Mouse (Mus musculus): ENCODE data around the gene Gadd45gip1. TPM values are rescaled to one million over a fixed set of nuclear protein-coding genes. Genes with fewer than 3 reads are reported as not detected.
"Not testable (repeated sequence)": the region's sequence is repeated elsewhere in the genome, so short reads cannot be mapped to it uniquely, and the experiment has no call there.

The Gadd45gip1 gene
- total RNA-seq, 2 experiments from 2014 or later, result 39.2 to 40.0 TPM

GRCm38 (mm10) chr8:84797256-84797797, 34.0 kb upstream of the Gadd45gip1 start:
- DNase-seq, result no peak

DNA sequence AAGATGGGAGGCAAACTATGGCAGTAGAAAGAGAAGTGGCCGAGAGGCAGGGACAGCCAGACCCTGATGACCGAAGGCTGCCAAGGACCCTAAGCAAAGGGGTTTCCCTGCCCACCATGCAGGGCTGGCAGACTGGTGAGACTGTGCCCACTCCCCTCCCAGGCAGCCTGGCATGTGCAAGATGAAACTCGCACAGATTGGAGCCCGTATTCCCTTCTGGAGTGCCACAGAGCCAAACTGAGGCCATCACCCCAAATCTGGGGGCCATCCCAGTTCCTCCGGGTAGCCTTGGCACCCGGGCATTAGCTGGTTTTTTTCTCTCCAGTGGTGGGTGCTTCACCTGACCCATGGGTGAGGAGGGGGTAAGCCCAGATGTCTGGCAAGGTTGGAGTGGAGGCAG, 33.4 kb upstream of the Gadd45gip1 start:
- DNase-seq, result no peak

DNA sequence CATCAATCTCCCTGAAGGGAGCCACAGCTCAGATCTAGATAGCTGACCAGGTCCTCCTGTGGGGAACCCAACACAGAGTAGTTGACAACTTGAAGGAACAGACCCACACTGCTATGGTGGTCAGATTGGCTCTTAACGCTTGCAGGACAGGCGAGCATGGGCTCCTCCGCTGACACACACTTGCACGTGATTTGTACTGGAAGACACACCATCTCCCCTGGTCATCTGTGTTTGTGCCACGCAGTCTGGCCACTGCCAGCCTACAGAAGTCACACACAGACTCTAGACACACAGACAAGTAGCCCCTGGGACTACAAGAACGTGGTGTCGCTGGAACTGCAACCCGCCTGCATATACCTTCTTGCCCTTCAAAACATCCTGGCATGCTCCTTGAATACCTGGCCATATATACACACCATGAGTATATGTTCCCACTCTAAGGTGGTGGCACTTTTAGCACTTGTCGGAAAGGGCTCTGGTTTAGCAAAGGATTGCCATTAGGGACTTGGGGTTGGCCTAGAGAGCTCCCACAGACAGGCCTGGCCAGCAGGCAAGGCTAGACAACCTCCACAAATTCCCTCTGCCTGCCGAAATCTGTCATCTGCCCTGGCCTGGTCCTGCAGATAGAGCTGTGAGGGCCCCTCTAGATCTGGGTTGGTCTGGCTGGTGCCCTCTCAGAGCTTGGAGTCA, 32.7 kb upstream of the Gadd45gip1 start:
- DNase-seq, result no peak

DNA sequence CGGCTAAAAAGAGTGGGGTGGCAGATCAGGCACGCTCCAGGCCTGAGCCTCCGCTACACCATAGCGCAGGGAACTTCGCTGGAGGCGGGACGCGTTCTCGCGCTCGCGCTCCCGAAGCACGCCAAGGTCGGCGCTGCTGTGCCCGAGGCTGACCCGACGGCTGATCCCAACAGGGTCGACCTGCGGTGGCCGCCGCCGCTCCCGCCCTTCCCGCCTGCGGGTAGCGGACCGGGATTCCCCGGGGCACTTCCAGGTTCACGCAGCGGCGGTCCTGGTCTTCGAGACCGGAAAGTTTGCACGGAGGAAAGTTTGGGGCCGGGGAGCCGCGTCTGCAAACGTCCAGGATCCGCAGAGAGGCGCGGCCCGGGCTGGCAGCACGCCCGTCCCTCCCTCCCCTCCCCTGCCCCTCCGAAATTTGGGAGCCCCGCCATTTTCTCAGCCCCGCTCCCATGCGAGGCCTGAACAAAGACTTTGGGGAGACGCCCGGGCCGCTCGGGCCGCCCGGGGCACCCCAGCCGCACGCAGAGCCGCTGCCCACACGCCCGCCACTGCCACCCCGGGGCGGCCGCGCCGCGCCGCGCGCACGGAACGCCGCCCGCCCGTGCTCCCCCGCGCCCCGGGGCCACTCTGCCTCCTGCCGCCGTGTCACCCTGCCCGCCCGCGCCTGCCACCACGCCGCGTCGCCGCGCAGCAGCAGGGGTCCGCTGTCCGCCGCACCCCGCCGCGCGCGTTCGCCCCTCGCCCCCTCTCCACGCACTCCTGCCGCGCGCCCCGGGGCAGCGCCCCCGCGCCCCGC, 32.0 kb upstream of the Gadd45gip1 start:
- DNase-seq, result peak; percentile 81

- DNase-seq, result peak; percentile 82
Measured at GRCm38 (mm10) chr8:84799999-84800831, 31.1 kb upstream of the Gadd45gip1 start, which contains the start of gene Nfix. Nfix (minus strand) TSS chr8:84800344.

DNA sequence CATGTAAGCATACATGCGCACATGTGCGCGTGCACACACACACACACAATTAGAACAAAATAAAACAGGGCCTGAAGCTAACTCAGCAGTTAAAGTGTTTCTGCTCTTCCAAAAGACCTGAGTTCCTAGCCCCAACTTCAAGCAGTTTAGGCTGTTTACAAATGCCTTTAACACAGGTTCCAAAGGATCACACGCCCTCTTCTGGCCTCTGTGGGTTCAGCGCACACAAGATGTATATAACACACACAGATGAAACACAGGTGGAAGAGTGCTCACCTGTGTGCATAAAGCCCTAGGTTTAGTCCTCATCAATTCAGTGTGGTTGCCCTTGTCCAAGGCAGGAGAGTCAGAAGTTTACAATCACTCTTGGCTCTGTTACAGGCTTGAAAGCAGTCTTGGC, 25.3 kb upstream of the Gadd45gip1 start:
- no peak for DNase-seq

DNA sequence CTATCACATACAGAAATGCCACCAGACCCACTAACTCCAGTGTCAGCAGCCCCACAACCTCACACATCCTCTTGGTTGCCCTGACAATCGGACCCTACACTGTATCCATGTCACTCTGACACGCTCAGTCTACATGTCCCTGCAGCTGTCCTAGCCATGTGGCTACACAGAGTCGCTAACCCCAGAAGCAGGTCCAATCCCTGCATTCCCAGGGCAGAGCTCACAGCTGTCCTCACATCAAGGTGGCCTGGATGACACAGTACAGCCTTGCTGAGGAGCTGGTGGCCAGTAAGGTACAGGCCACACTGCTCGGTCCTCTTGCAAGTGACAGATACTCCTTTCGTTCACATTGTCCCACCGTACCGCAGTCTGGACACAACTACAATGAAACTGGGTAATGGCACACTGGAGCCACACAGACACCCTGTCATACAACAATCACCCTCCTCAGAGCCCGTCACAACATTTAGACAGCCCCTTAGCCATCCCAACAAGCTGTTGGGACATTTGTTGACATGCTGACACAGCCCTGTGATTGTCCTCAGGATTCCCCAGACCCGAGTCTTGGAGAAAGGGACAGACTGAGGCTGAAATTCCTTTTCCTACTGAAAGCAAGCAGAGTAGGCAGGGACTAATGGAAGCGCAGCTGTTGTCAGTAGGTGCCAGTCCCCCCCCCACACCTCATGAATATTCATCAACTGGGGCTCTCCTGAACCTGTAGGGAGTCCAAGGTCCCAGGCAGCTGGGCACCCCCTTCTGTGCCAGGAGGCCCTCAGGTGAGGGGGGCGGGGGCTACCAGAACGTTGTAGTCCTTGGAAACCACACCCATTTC, 22.0 kb upstream of the Gadd45gip1 start:
- no peak for DNase-seq

- no peak for DNase-seq
Measured at GRCm38 (mm10) chr8:84809941-84810280, 21.4 kb upstream of the Gadd45gip1 start.

DNA sequence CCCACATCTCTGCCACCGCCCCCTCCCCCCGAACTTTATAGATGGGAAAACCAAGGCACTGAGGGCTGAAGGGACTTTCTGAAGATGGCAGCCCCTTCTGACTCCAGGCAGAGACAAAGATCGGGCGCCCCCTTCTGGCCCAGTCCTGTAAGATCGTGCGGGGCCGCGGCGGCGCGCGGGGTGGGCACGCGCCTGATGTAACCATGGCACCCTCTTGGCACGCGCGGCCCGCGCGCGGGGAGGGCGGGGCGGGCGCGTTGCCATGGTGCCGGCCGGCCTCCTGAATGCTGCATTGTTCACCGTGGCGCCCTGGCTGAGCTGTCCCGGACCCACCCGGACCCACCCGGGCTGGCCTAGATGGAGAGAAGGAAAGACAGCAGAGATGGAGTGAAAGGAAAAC, 20.4 kb upstream of the Gadd45gip1 start:
- peak; percentile 97 for DNase-seq

DNA sequence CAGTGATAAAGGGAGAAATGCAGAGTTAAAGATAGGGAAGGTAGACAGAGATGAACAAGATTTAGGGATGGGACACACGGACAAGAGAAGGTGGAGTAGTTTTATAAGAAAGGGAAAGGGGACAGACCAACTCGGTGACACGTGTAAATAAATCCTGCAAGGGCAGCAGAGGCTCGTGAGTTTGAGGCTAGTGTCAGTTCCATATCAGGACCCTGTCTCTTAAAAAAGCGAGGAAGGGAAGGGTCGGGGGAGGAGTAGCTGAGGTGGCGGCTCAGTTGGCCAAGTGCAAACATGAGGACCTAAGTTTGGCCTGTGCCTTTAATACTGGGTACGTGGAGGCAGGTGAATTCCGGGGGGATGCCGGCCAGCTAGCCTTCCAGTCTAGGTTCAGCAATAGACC, 20.0 kb upstream of the Gadd45gip1 start:
- no peak for DNase-seq

GRCm38 (mm10) chr8:84813059-84813458, 18.3 kb upstream of the Gadd45gip1 start:
- DNase-seq, result peak; percentile 90

DNA sequence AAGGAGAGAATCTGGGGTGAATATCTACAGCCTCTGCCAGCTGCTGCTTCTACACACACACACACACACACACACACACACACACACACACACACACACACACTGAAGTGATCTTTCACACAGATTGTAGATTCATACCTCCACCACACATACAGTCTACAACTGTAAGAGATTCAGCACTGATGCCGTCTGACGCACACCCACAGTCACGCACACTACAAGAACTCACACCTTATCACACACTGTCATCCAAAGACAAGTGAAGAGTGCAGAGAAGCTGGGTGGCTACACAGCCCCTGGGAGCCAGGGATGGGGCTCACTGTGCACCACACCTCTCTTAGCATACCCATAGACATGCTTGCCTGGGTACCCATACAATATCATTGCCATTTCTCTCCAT, 17.5 kb upstream of the Gadd45gip1 start:
- DNase-seq, result no peak

DNA sequence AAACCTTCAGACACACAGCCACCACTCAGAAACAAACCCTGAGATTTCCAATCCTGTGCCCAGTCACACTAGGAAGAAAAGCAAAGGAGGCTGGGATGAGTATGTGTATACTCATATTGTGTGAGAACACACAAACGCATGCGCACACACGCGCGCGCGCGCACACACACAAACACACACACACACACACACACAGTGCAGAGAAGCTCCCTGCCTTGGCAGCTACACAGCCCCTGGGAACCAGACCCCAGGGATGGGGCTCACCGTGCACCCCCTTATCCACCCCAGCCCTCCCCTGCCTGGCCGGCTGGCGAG, 17.1 kb upstream of the Gadd45gip1 start:
- DNase-seq, result no peak

DNA sequence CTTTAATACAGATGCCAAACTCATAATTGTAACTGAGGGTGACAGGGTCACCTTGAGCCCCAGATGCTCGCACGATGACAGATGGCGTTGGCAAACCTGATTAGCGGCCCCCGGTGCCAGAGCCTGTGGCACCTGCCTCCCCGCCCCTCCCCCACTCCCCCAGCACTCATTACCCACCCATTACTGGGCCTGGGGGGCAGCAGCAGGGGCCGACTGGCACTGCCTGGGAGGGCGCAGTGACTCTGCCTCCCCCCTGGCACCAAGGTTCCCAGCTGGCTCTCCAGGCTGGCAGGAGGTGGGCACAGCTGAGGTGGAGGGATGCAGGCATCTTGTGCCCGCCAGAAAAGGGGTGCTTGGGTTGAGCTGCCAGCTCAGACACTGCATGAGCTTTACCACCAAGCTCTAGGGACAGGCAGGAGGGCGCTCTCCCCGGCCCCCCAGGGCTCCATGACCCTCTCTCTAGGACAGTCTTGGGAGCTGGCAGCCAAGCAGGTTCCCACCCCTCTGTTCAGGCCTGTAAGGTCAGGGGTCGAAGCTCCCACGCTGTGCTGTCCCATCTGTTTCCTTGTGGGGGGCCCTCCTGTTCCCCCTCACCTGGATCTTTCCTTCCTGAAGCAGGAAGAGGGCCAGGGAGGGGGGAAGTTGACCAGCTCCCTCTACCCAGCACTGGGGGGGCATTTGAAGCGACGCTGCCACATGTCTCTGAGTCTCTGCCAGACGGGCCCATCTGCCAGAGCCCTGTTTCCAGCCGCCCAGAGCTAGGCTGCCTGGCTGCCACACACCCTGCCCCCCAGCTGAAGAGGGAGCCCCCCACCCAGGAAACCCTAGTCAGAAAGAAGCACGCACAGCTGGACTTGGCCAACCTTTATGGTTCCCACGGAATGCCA, 16.5 kb upstream of the Gadd45gip1 start:
- peak; percentile 20 for DNase-seq

DNA sequence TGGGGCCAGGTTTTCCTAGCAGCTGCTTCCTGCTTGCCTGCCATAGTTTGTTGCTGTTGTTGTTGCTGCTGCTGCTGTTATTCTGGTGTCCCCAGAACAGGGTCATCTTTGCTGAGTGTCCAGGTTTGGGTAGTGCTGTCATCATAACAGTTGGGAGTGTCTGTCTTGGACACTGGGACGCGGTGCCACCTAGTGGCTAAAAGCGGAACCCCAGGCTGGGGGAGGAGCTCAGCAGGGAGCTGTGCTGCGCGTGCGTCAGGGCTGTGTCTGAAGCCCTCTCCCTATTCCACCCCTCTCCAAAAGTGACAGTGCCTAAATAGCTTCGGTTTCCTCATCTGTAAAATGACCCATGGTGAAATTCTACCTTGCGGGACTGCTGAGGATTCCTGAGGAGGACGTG, 15.8 kb upstream of the Gadd45gip1 start:
- peak; percentile 99 for DNase-seq

GRCm38 (mm10) chr8:84816117-84816516, 15.2 kb upstream of the Gadd45gip1 start:
- no peak for DNase-seq

- DNase-seq, result no peak
Measured at GRCm38 (mm10) chr8:84822723-84823122, 8.6 kb upstream of the Gadd45gip1 start, which contains the start of gene Dand5. Dand5 (minus strand) TSS chr8:84822823.

GRCm38 (mm10) chr8:84823653-84824052, 7.7 kb upstream of the Gadd45gip1 start:
- peak; percentile 74 for DNase-seq

DNA sequence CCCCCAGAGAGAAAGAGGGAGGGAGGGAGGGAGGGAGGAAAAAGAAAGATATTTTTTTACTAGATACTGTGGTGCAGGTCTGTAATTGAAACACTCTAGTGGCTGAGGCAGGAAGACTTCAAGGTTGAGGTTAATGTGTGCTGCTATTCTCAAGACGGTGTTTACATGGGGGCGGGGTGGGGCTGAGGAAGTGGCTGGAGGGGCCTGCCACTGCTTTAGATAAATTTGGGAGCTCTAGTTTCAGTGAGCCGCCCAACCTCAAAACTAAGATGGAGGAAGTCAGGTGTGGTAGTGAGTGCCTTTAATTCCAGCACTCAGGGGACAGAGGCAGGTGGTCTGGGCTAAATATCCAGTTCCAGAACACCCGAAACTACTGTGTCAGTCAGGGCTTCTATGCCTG, 5.7 kb upstream of the Gadd45gip1 start:
- DNase-seq, result no peak

- DNase-seq, result not testable (repeated sequence)
Measured at GRCm38 (mm10) chr8:84826518-84826917, 4.8 kb upstream of the Gadd45gip1 start.
